Mouse (Mus musculus) CH12F3 (cell line): ENCODE data around the gene Capn8.

Experiments
- in situ Hi-C: fragments of 300-500 bp; cut with MboI; formaldehyde crosslinking; loops from 2 replicates; pipeline ENCODE4 v1.14.3; 2020; ENCODE audit warnings: low sequenced_read_pairs

The Capn8 gene

DNA sequence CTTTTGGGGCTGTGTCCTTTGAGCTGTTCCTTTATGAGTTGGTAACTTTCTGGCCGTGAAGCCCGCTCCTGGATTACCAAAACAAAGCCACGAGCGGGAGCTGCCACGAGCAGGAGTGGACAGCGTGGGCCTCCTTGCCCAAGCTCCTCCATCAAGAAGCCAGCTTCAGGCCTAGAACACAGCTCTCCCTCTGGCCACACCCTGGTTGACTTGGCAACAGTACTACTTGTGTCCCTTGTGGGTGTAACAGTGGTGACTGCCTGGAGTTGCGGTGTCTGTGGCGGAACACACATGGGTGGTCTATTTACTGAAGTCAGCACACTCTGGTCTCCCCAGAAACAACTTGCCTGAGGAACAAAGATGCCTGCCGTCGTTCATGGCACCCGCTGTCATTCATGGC is 104.9 kb downstream of the Capn8 start:
- in situ Hi-C loops, result no loop called here

DNA sequence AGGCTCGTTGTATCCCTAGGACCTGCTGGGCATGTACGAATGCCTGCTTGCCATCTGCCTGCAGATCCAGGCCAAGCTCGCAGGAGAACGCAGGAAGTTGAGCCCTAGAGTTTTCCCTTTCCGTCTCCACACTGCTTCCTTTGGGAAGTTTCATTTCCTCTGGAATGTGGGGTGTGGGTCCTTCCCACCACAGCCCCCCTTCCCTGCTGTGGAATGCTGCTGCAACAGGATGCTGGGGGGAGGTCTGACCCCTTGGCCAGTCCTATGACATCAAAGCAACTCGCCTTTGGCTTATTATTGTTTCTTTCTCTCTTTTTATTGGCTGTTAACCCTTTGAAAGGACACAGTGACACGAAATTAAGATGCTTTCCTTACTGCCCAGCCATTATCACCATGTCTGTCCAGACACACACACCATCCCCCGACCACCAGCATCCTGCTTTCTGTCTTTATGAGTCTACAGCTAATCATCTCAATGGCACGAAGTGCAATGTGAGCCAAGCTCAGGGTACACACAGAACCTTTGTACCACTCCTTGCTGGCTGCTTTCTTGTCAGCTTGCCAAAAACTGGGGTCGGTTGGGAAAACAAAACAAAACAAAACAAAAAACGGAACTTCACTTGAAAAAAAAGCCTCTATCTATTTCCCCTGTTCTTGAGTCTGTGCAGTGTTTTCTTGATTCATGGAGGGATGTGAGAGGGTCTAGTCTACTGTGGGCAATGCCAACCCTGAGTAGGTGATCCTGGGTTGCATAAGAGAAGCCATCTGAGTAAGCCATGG is 105.9 kb downstream of the Capn8 start:
- in situ Hi-C loops, result no loop called here

DNA sequence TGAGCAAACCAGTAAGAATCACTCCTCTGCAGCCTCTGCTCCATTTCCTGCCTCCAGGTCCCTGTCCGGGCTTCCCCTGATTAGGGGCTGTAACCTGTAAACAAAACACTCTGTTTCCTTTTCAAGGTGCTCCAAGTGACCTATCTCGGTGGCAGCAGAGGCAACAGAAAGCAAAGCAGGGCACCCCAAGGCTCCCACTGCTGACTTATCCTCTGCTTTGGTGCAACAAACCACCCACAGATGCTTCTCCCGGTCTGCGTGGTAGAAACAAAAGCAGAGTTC is 106.5 kb downstream of the Capn8 start:
- in situ Hi-C loops, result no loop called here

- in situ Hi-C loops, result no loop called here
These were observed 110.5 kb downstream of the Capn8 start for GRCm38 (mm10) chr1:182675346-182675745.

DNA sequence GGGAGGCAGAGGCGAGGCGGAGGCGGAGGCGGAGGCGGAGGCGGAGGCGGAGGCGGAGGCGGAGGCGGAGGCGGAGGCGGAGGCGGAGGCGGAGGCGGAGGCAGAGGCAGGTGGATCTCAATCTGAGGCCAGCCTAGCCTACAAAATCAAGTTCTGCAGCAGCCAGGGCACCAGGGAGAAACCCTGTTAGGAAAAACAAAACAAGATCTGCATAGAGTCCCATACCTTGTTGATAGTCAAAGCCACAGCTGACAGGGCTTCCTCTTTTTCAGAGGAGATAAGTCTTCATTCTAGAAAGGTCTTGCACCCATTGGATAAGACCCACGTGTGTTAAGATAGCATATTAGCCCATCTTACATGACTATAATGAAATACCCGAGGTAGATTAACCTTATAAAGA is 113.3 kb downstream of the Capn8 start:
- in situ Hi-C loops, result no loop called here

DNA sequence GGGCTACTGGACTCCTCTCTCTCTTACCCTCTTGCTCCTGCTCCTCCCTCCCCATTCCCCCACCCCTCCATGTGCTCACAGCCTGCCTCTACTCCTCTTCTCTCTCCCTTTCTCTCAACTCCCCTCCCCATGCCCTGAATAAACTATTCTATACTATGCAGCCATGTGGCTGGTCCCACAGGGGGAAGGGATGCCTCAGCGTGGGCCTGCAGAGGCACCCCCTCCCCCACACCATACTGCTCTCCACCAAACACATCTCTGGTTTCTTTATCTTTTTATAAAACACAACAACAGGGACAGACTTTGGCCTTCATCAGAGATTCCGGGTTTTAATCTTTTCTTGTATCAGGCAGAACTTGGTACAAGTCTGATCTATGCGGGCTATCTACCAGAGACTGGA is 114.4 kb downstream of the Capn8 start:
- in situ Hi-C loops, result no loop called here

DNA sequence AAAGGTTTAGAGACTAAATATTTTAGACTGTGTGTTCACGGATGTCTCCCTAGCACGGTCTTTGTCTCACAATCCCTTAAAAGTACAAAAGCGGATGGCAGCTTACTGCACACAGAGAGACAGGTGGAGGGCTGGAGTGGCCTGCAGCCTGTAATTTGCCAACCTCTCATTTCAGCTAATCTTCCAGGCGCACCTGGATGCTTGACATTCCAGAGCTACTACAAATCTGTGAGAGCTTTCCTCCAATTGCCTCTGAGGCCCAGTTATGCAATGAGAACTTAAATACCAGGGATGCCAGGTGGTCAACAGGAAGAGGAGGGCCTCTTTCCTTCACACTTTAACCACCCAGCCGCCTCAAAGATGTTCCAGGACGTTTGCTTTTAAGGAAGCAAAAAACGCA is 114.8 kb downstream of the Capn8 start:
- in situ Hi-C loops, result no loop called here
